Mouse (Mus musculus) G1E-ER4 (cell line): ENCODE results near the gene Iqgap3. TPM values are rescaled to one million over a fixed set of nuclear protein-coding genes. Genes with fewer than 3 reads are reported as not detected.

ENCODE experiments used
- GATA1 ChIP-seq: IDR thresholded peaks from one replicate; pipeline ENCODE4 v1.8.0; 2012; ENCODE audit warnings: low read length, inconsistent platforms
- polyA plus RNA-seq: library from polyadenylated mRNA; stranded (reverse); fragments of >175 nt; gene quantifications from 2 replicates; pipeline ENCODE4 v1.2.3, GENCODE M21; 2012

Iqgap3 gene
- polyA plus RNA-seq, 1 experiment = 7.6 TPM

- TF ChIP-seq GATA1 = peak; percentile 24
These were observed 60.2 kb downstream of the Iqgap3 start, which contains the start of gene Mef2d for GRCm38 (mm10) chr3:88141787-88142523. Gene Mef2d (plus strand): TSS chr3:88142372.

- no peak for TF ChIP-seq GATA1
These were observed 60.8 kb downstream of the Iqgap3 start for GRCm38 (mm10) chr3:88142546-88142915.

GRCm38 (mm10) chr3:88142916-88143771 lies 61.4 kb downstream of the Iqgap3 start:
- TF ChIP-seq GATA1 = no peak

GRCm38 (mm10) chr3:88143961-88144486 lies 62.3 kb downstream of the Iqgap3 start:
- no peak for TF ChIP-seq GATA1

- TF ChIP-seq GATA1 = no peak
These were observed 63.1 kb downstream of the Iqgap3 start for GRCm38 (mm10) chr3:88144648-88145410.

- TF ChIP-seq GATA1 = no peak
These were observed 63.6 kb downstream of the Iqgap3 start for GRCm38 (mm10) chr3:88145411-88145782.

- no peak for TF ChIP-seq GATA1
These were observed 64.2 kb downstream of the Iqgap3 start for GRCm38 (mm10) chr3:88145952-88146351.

GRCm38 (mm10) chr3:88146376-88147112 lies 64.8 kb downstream of the Iqgap3 start:
- no peak for TF ChIP-seq GATA1

GRCm38 (mm10) chr3:88147444-88147843 lies 65.7 kb downstream of the Iqgap3 start:
- no peak for TF ChIP-seq GATA1

- TF ChIP-seq GATA1 = no peak
These were observed 66.1 kb downstream of the Iqgap3 start for GRCm38 (mm10) chr3:88147866-88148265.

GRCm38 (mm10) chr3:88148354-88148753 lies 66.6 kb downstream of the Iqgap3 start:
- TF ChIP-seq GATA1 = no peak

- no peak for TF ChIP-seq GATA1
These were observed 67.2 kb downstream of the Iqgap3 start for GRCm38 (mm10) chr3:88148776-88149509.

- TF ChIP-seq GATA1 = no peak
These were observed 67.8 kb downstream of the Iqgap3 start for GRCm38 (mm10) chr3:88149510-88149974.

- no peak for TF ChIP-seq GATA1
These were observed 68.6 kb downstream of the Iqgap3 start for GRCm38 (mm10) chr3:88150061-88150998.
